14 mouse cellular contexts compared by ENCODE assay signal in the genomic region with DNA sequence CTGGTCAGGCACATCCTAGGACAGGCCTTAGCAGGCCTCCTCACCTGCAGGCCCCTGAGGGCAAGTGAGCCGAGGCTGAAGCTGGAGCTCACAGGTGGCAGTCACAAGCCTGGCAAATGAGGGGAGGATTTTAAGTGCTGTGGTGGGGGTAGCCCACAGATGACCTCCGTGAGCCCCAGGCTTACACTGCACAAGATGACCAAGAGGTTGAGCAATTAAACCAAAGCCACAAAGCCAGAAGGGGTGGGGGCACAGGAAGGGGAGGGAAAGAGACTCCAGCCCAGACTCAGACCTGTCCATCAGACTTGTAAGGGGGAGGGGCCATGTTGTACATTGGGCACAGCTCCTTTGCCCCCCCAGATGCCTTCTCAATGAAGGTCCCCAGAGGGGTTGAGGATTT.
"Had no signal": no experiment of that assay in that cellular context is flagged by ENCODE, and none has a peak within 500 bp of the region (broad histone marks: within the 10 kb centered on the region; RNA-seq: fewer than 3 reads in every experiment).

No protein-coding gene starts in this region.

- H3K4me2 ChIP-seq: kidney, embryonic 15.5 days; limb, embryonic 13.5 days; lung, embryonic 14.5 days; midbrain, embryonic 12.5 days had no signal

- H3K4me3 ChIP-seq: kidney, embryonic 15.5 days; limb, embryonic 13.5 days; midbrain, embryonic 12.5 days had no signal

- H3K36me3 ChIP-seq: kidney, embryonic 15.5 days; midbrain, embryonic 12.5 days had no signal

- H3K27ac ChIP-seq: kidney, embryonic 15.5 days; limb, embryonic 13.5 days; liver, embryonic 14.5 days; midbrain, embryonic 12.5 days had no signal

- H3K4me1 ChIP-seq: midbrain, embryonic 12.5 days had no signal

- H3K9me3 ChIP-seq: kidney, embryonic 15.5 days; limb, embryonic 13.5 days; midbrain, embryonic 12.5 days had no signal

- H3K27me3 ChIP-seq: kidney, embryonic 15.5 days; limb, embryonic 13.5 days; midbrain, embryonic 12.5 days had no signal

- H3K9ac ChIP-seq: kidney, embryonic 15.5 days; limb, embryonic 13.5 days; liver, embryonic 14.5 days; lung, embryonic 14.5 days; midbrain, embryonic 12.5 days had no signal

- DNase-seq: kidney, adult 2 months; kidney, postnatal 14 days; left cerebral cortex, postnatal 4 days; lung, embryonic 14.5 days; lung, postnatal 14 days; right cerebral cortex, postnatal 4 days; spleen, adult 18-20 months; thymus, adult 18-20 months; thymus, postnatal 14 days had no signal

- ATAC-seq: intestine, embryonic 16.5 days had no signal
